Mouse (Mus musculus) thymus, adult 2 months (tissue): ENCODE data around the gene Itih5. TPM values are rescaled to one million over a fixed set of nuclear protein-coding genes. Genes with fewer than 3 reads are reported as not detected.

Source experiments
- DNase-seq: peaks from one replicate; pipeline ENCODE4 v3.0.0; 2021
- H3K27ac ChIP-seq: fragments of 200-500 bp; 2 replicates; pipeline ENCODE4 v1.5.1; 2012; ENCODE audit warnings: low read length, control low read depth; ENCODE audit not compliant: control insufficient read depth, insufficient read depth
- H3K27me3 ChIP-seq: fragments of 200-500 bp; 2 replicates; pipeline ENCODE4 v1.6.1; 2012; ENCODE audit warnings: mild to moderate bottlenecking, low read length, moderate library complexity, mixed read lengths; ENCODE audit not compliant: control insufficient read depth, insufficient read depth
- H3K36me3 ChIP-seq: fragments of 200-500 bp; 2 replicates; pipeline ENCODE4 v1.6.1; 2012; ENCODE audit warnings: mild to moderate bottlenecking, low read length, moderate library complexity; ENCODE audit not compliant: control insufficient read depth, insufficient read depth
- H3K4me1 ChIP-seq: fragments of 200-500 bp; replicated peaks from 2 replicates; pipeline ENCODE4 v1.6.1; 2012; ENCODE audit warnings: low read length; ENCODE audit not compliant: control insufficient read depth, insufficient read depth
- H3K4me3 ChIP-seq: fragments of 200-500 bp; 2 replicates; pipeline ENCODE4 v1.5.1; 2012; ENCODE audit warnings: mild to moderate bottlenecking, low read length, control low read depth, moderate library complexity; ENCODE audit not compliant: control insufficient read depth, insufficient read depth
- CTCF ChIP-seq: fragments of 200-500 bp; IDR thresholded peaks from 2 replicates; pipeline ENCODE4 v1.5.1; 2012; ENCODE audit warnings: mild to moderate bottlenecking, control low read depth, low read length, moderate library complexity, borderline replicate concordance; ENCODE audit not compliant: control insufficient read depth, poor library complexity, insufficient read depth; ENCODE audit errors: extremely low read depth
- POLR2A ChIP-seq: fragments of 200-500 bp; IDR thresholded peaks from 2 replicates; pipeline ENCODE4 v1.6.1; 2012; ENCODE audit warnings: mild to moderate bottlenecking, low read length, control low read depth, moderate library complexity; ENCODE audit not compliant: control insufficient read depth, poor library complexity, insufficient read depth; ENCODE audit errors: extremely low read depth
- WGBS: fragments of 180-500 bp; shearing (Covaris S2); methylation state at CpG from one replicate; pipeline ENCODE4 v1.1.7; 2018; 5-methylcytosine and 5-hydroxymethylcytosine counted together
- polyA plus RNA-seq: library from polyadenylated mRNA; depleted of rRNA; stranded (reverse); fragments of >200 nt; gene quantifications from 2 replicates; pipeline ENCODE4 v1.2.3, GENCODE M21; 2012

The Itih5 gene
- polyA plus RNA-seq, 1 experiment, result 4.4 TPM

GRCm38 (mm10) chr2:10128571-10128970 is 24.8 kb upstream of the Itih5 start:
- 96% methylated on average over 4 of the region's 4 CpGs for WGBS
- DNase-seq, result no peak
- no peak overlapping the region for H3K27ac ChIP-seq
- H3K4me1 ChIP-seq, result no peaks in the 10 kb centered on the region
- no peaks in the 10 kb centered on the region for H3K27me3 ChIP-seq
- no peak for TF ChIP-seq CTCF
- TF ChIP-seq POLR2A, result no peak
- no peaks in the 10 kb centered on the region for H3K36me3 ChIP-seq
- H3K4me3 ChIP-seq, result no peak overlapping the region

GRCm38 (mm10) chr2:10130341-10130990 is 22.9 kb upstream of the Itih5 start:
- no peak for TF ChIP-seq POLR2A
- Histone ChIP-seq H3K4me3 (no peak overlapping the region), H3K36me3 (no peaks in the 10 kb centered on the region), H3K27ac (no peak overlapping the region), H3K27me3 (no peaks in the 10 kb centered on the region), H3K4me1 (no peaks in the 10 kb centered on the region)
- WGBS, result 83% methylated on average over 8 of the region's 8 CpGs
- no peak for DNase-seq

GRCm38 (mm10) chr2:10131296-10131695 is 22.1 kb upstream of the Itih5 start, which contains the start of gene Itih2:
Gene Itih2, minus strand, starts transcription at chr2:10131396.
- no peaks in the 10 kb centered on the region for H3K36me3 ChIP-seq
- no peaks in the 10 kb centered on the region for H3K27me3 ChIP-seq
- TF ChIP-seq CTCF (no peak), POLR2A (no peak)

GRCm38 (mm10) chr2:10132128-10132527 is 21.2 kb upstream of the Itih5 start:
- DNase-seq, result no peak
- Histone ChIP-seq H3K36me3 (no peaks in the 10 kb centered on the region), H3K27ac (no peak overlapping the region), H3K27me3 (no peaks in the 10 kb centered on the region), H3K4me1 (no peaks in the 10 kb centered on the region), H3K4me3 (no peak overlapping the region)
- WGBS, result 95% methylated on average over 1 of the region's 1 CpGs
- TF ChIP-seq CTCF (no peak), POLR2A (no peak)

More at GRCm38 (mm10) chr2:10131296-10131695, 22.1 kb upstream of the Itih5 start, which contains the start of gene Itih2:
- Histone ChIP-seq H3K27ac (no peak within 1 kb of the TSS), H3K4me1 (no peaks in the 10 kb centered on the region), H3K4me3 (no peak within 1 kb of the TSS)
- 97% methylated on average over 4 of the region's 4 CpGs for WGBS
- DNase-seq, result no peak

- no peaks in the 10 kb centered on the region for H3K27me3 ChIP-seq
- no peak for DNase-seq
- H3K36me3 ChIP-seq, result no peaks in the 10 kb centered on the region
- no peaks in the 10 kb centered on the region for H3K4me1 ChIP-seq
- 87% methylated on average over 6 of the region's 6 CpGs for WGBS
- no peak overlapping the region for H3K27ac ChIP-seq
- TF ChIP-seq POLR2A, result no peak
- no peak overlapping the region for H3K4me3 ChIP-seq
These were observed 19.4 kb upstream of the Itih5 start for GRCm38 (mm10) chr2:10133941-10134340.

GRCm38 (mm10) chr2:10137320-10137719 is 16.1 kb upstream of the Itih5 start:
- Histone ChIP-seq H3K4me3 (no peak overlapping the region), H3K36me3 (no peaks in the 10 kb centered on the region), H3K4me1 (no peaks in the 10 kb centered on the region), H3K27me3 (no peaks in the 10 kb centered on the region), H3K27ac (no peak overlapping the region)
- DNase-seq, result no peak
- 92% methylated on average over 2 of the region's 2 CpGs for WGBS
- TF ChIP-seq CTCF, result no peak
- TF ChIP-seq POLR2A, result no peak

GRCm38 (mm10) chr2:10140456-10140855 is 12.9 kb upstream of the Itih5 start:
- Histone ChIP-seq H3K36me3 (no peaks in the 10 kb centered on the region), H3K27me3 (no peaks in the 10 kb centered on the region), H3K27ac (no peak overlapping the region), H3K4me3 (no peak overlapping the region), H3K4me1 (no peaks in the 10 kb centered on the region)
- DNase-seq, result no peak
- no peak for TF ChIP-seq POLR2A
- no peak for TF ChIP-seq CTCF
- 88% methylated on average over 5 of the region's 5 CpGs for WGBS
